Mouse (Mus musculus): ENCODE data around the gene Fez2.

GRCm38 (mm10) chr17:78368481-78368880, 49.5 kb downstream of the Fez2 start:
- TF ChIP-seq CTCF (IDR thresholded peaks at IDR 0.05; ENCODE audit: low read depth) (no peak), EP300 (optimal IDR thresholded peaks at IDR 0.05) (no peak)

Data from stomach, postnatal 0 days (tissue).